Mouse (Mus musculus) embryo, embryonic 11 days (tissue): Measurements from ENCODE around the gene Ddx19b.
"Not testable (repeated sequence)": the region's sequence is repeated elsewhere in the genome, so short reads cannot be mapped to it uniquely, and the experiment has no call there.

Experiments
- DNase-seq: peaks from one replicate; pipeline ENCODE4 v3.0.0-alpha.2; 2015

Gene Ddx19b

DNA sequence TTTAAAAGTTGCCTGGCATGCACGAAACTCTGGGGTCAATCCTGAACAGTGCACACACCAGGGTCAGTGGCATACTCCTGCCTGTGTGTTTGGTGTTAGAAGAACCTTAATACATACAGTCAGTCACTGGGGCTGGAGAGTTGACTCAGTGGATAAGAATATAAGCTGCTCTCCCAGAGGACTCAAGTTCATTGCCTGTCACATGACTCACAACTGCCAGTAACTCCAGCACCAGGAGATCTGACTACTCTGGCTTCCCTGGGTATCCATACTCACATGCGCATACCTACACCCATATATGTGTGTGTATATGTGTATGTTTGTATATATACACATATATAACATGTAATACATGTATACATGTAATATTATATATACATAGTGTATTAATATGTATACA is 68.5 kb downstream of the Ddx19b start:
- DNase-seq, result no peak

DNA sequence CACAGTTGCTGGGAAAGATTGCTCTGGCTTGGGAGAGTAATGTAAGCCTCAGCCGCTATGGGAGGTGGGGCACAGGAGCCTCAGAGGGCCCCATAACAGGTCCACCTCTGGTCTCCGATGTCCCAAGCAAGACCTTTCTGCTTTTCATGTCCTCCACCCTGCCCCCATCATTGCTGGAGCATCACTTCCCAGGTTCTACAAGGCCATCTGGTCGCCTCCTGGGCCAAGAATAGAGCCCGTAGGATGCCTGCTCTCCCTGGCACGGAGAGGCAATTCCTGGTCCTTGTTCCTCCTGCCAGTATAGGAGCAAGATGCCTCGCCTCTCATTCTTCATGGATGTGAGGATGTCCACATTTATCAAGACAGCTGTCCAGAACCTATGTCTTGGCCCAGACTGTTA is 71.6 kb downstream of the Ddx19b start:
- DNase-seq, result no peak

DNA sequence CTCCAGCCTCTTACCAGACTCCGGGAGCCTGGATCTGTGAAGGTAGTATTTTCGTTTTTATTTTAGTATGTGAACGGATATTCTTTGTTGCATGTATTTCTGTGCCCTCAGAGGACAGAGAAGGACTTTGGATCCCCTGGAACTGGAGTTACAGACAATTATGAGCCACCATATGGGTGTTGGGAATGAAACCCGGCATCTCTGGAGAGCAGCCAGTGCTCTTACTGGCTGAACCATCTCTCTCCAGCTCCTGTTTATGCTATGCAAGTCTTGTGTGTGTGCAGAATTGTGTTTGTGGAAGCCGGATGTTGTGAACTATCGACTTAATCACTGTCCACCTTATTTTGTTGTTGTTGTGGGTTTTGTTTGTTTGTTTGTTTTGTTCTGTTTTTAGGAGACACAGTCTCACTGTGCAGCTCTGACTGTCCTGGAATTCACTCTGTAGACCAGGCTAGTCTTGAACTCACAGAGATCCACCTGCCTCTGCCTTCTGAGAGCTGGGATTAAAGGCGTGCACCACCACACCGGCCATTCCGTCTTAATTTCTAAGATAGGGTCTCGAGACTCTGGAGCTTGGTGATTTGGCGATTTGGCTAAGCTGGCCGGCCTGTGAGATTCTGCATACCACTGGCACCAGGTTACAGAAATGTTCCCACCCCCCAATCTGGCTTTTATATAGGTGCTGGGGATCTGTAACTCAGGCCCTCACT is 72.3 kb downstream of the Ddx19b start:
- no peak for DNase-seq

DNA sequence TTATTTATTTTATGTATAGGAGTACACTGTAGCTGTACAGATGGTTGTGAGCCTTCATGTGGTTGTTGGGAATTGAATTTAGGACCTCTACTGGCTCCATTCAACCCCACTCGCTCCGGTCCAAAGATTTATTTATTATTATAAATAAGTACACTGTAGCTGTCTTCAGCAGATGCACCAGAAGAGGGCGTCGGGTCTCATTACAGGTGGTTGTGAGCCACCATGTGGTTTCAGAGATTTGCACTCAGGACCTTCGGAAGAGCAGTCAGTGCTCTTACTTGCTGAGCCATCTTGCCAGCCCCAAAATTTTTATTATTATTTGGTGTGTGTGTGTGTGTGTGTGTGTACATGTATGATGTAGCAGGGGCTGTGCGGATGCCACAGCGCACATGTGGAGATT is 73.0 kb downstream of the Ddx19b start:
- DNase-seq, result not testable (repeated sequence)

DNA sequence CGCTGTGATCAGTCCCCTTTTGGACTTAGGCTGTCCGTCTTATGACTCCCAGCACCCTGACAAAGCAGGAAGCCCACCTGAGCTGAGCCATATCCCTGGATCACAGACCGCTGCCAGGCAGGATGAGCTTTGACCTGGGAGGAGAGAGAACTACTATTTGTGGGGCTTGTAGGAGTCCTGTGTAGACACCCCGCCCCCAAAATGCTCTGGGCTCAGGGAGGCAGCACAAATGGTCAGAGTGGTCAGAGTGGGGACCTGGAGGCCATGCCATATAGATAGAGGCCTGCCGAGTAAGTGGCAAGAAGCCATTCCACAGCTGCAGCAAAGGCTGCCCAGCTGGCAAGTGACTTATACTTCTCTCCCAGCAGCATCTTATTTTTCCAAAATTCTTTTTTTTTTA is 73.4 kb downstream of the Ddx19b start:
- DNase-seq, result no peak

DNA sequence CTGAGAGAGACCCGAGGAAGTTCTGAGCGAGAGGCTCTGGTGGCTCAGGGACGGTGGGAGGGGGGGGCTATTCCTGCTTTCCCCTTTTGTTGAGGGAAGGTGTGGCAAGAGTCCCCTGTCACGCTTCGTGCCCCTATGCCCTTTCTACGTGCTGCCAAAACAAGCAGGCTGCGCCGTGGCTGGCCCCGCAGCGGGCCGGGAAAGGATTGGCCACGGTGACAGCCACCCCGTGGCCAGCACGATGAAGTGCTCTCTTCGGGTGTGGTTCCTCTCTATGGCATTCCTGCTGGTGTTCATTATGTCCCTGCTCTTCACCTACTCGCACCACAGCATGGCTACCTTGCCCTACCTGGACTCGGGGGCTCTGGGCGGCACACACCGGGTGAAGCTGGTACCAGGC is 74.1 kb downstream of the Ddx19b start:
- DNase-seq, result no peak

DNA sequence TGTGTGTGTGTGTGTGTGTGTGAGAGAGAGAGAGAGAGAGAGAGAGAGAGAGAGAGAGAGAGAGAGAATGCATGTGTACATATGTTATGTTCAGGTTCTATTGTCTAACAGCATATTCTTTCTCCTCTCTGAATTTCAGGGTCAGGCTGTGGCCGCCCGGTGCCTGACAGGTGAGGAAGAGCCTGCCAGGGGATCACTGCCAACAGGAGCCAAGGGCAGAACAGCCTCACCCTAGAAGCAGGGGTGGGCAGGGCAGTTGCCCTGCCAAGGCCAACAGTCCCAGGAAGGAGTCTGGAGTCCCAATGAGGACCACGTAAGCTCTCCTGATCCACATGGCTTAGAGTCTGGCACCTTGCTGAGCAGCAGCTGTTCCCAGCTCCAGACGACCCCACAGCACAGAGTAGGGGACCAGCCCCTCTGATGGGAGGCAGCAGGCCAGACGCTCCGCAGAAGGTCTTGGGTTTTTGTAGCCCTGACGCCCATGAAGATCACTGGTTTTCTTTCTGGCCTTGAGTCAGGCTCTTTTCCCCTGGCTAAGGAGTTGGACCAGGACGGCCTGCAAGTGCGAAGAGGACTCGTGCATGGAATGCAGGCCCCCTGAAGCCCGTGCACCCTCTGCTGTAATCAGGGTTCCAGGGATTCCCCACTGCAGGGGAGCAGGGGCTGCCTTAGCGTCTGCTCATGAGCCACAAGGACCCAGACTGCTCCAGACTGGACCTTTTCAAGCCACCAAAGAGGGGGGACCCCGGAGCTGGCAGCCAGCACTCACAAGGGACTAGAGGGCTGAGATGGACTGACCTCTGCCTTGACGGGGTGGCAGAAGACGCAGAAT is 74.7 kb downstream of the Ddx19b start:
- DNase-seq, result no peak

DNA sequence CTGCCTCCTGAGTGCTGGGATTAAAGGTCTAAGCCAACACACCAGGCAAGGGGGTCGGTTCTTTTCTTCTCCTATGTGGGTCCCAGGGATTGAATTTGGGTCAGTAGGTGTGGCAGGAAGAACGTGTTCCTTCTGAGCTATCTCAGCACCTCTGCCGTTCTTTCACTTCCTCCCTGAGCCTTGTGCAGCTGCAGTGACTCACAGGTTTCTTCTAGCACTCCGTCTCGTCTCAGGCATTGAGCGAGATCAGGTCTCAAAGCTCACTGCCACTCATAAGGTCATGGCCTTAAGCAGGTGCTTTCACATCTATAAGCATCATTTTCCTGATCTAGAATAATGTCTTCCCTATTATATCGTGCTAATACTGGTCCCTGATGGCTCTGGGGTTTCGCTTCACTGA is 76.8 kb downstream of the Ddx19b start:
- DNase-seq, result no peak
